Mouse (Mus musculus) spleen, postnatal 4 days (tissue): ENCODE data around the gene Mrpl4.

Source experiments
- DNase-seq, 2 experiments: peaks; one replicate each; pipeline ENCODE4 v3.0.0; 2022; ENCODE audit warnings: low spot score in 2 of 2

Gene Mrpl4

GRCm38 (mm10) chr9:21016331-21017176, 14.0 kb downstream of the Mrpl4 start:
- DNase-seq, result no peak

- no peak for DNase-seq
Observed at GRCm38 (mm10) chr9:21017177-21017575, 14.6 kb downstream of the Mrpl4 start.

GRCm38 (mm10) chr9:21018600-21018999, 16.1 kb downstream of the Mrpl4 start:
- no peak for DNase-seq

DNA sequence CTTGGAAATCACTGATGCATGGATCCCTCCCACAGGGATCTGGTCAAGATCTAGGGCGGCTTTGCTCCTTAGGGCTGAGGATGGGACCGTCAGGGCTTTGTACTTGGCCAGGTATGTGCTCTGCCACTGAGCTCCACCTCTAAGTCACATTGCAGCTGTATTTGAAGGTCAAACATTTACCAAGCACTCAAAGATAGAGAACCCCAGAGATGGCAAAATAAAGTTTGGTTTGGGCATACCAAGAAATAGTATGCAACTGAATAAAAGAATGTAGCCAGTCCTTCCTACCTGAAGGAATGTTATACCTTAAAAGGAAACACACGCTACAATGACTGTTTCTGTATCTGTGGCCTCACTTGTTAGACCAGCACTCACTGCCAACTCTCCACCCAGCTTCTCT, 18.8 kb downstream of the Mrpl4 start:
- DNase-seq, result no peak

DNA sequence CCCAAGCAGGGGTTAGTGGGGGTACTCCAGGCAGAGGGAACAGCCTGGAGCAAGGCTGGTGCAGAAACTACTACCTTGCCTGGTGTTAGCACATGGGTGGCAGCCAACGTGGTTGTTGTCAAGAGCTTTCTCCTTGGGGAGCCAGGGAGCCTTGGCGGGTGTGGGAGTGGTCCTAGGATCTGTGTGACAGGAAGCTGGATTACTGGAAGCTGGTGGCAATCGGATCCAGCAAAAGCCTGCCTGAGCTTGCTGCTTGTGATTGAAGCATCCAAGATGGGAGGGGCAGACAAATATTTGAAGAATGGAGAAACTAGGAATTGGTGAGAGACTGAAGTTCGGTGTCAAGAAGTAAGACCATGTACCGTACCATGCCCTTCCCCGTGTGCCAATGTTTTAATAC, 19.8 kb downstream of the Mrpl4 start:
- no peak for DNase-seq

- DNase-seq, result no peak
Observed at GRCm38 (mm10) chr9:21022726-21023125, 20.2 kb downstream of the Mrpl4 start.

- no peak for DNase-seq
Observed at GRCm38 (mm10) chr9:21025258-21025810, 22.8 kb downstream of the Mrpl4 start.

DNA sequence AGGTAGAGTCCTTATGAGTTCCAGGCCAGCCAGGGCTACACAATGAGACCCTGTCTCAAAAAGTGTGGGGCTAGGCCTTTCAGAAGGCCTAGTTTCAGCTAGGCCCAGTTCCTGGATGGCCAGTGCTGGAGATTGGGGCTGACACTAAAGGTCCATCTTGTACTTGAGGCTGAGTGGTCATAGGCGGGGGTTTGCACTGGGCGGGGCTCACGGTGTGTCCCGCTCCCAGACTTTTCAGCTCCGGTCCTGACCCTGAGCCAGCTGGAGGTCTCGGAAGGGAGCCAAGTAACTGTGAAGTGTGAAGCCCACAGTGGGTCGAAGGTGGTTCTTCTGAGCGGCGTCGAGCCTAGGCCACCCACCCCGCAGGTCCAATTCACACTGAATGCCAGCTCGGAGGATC, 24.3 kb downstream of the Mrpl4 start:
- DNase-seq, result no peak

DNA sequence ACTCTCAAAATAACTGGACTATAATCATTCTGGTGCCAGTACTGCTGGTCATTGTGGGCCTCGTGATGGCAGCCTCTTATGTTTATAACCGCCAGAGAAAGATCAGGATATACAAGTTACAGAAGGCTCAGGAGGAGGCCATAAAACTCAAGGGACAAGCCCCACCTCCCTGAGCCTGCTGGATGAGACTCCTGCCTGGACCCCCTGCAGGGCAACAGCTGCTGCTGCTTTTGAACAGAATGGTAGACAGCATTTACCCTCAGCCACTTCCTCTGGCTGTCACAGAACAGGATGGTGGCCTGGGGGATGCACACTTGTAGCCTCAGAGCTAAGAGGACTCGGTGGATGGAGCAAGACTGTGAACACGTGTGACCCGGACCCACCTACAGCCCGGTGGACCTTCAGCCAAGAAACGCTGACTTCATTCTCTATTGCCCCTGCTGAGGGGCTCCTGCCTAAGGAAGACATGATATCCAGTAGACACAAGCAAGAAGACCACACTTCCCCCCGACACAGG, 25.3 kb downstream of the Mrpl4 start:
- no peak for DNase-seq

GRCm38 (mm10) chr9:21028560-21029110, 26.1 kb downstream of the Mrpl4 start:
- DNase-seq, result no peak

DNA sequence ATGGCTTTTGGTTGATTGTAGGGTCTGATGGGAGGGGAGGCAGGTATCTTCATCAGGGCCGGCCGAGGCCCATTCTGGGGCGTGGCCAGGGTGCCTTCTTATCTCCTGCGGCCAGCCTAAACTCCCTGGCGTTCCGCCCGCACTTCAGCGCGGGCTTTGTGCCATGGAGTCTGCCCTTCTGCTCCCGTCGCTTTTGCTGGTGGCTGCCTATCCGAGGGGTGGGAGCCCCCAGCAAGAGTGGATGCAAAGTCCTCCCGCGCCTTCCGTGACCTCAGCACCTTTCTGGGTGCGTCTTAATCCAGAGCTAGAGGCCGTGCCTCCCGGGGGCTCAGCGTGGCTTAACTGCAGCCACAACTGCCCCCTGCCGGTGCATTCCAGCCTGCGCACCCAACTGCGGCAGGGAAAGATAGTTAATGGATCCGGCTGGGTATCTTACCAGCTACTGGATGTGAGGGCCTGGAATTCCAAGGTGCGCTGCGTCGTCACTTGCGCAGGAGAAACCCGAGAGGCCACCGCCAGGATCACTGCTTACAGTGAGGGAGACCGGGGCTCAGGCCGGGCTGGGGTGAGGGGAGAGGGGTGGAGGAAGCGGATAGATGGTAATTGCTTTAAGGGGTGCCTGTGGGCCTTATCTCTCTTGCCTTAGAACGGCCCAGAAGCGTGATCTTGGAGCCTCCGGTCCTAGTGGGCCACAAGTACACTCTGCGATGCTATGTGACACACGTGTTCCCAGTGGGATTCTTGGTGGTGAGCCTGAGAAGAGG, 26.9 kb downstream of the Mrpl4 start, which contains the start of gene Icam4:
Gene Icam4 (plus strand): TSS at position 83 of the 764 bp plus-strand sequence.
- DNase-seq, result peak; percentile 89 to 95

DNA sequence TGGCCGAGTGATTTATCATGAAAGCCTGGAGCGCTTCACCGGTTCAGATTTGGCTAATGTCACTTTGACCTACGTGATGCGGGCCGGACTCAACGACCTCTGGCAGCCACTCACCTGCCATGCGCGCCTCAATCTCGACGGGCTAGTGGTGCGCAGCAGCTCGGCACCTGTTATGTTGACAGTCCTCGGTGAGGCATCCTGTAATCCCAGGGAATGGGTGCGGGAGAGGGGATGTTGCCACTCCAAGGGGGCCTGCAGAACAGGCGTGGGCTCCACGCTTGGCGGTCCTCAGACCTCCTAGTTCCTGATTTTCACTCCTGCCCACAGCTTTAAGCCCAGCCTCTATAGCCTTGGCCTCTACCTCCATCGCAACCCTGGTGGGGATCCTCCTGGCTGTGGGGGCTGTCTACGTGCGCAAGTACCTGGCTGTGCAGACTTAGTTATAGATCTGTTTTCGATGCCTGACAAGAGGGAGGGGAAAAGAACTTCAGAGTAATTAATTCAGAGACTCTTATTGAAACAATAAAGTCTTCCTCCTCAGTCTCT, 27.6 kb downstream of the Mrpl4 start:
- DNase-seq, result peak; percentile 44 to 80

DNA sequence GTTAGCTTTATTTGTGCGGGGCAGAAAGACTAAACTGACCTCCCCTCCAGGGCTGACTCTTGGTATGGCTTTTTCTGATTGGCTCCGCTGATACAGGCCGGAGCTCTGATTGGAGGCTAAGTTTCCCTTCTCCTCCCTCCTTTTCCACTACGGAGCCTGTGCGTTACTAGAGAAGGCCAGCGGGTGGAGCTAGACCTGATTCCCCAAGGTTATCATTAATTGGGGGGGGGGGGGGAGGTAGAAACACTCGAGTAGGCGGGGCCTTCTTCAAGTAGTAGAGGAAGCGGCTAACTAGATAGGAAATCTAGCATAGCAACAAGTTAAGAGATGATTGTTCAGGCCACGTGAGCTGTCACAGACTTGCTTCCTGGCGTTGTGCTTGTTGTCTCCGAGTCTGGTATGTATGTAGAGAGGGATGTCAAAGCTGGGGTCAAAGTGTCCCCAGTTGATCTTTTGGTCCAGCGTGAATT, 28.3 kb downstream of the Mrpl4 start:
- DNase-seq, result peak; percentile 92 to 93

- peak in 1 of 2 experiments; percentile 65 for DNase-seq
Observed at GRCm38 (mm10) chr9:21031251-21031895, 28.8 kb downstream of the Mrpl4 start.

DNA sequence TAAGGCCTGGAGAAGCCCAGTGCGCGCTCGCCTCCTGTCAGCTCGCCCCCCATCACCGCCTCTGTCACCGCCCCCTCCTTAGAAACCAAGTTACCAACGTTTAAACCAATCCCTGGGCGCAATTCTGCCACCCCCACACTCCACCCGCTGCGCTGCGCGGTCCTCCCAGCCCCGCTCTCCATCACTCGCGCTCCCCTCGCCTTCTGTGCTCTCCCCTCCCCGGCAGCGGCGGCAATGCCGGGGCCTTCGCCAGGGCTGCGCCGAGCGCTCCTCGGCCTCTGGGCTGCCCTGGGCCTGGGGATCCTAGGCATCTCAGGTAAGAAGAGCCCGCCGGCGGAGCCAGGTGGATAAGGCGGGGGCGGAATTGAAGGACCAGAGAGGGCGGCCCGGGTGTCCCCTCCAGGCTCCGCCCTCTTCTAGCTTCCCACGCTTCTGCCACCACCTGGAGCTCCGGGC, 29.4 kb downstream of the Mrpl4 start, which contains the start of gene Icam5:
Gene Icam5 (plus strand): TSS at position 178 of the 456 bp plus-strand sequence.
- peak in 1 of 2 experiments; percentile 55 for DNase-seq

DNA sequence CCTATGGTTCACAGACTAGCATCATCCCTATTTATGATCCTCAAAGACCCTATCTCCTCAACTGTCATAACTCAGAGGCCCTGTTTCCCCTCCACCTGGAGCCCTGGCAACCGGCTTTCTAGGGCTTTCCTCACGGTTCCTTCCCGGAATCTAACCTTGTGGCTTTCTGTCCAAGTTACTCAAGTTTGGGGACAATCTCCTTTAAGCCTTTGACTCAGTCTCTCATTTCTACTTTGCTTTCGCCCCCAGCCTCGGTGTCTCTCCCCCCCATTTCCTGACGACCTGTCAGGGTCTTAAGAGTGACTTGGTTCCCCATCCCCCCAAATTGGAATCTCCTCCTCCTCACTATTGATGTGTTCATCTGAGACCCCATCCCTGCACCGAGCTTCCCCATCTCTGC, 30.0 kb downstream of the Mrpl4 start:
- no peak for DNase-seq

DNA sequence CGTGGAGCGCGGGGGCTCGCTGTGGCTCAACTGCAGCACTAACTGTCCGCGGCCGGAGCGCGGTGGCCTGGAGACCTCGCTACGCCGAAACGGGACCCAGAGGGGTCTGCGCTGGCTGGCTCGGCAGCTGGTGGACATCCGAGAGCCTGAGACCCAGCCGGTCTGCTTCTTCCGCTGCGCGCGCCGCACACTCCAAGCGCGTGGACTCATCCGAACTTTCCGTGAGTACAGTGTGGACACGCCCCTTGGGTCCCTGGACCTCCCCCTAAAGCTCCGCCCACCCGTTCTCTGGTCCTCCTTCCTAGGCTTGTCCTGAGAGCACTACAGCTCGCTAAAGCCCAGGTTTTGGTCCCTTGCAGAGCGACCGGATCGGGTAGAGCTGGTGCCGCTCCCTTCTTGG, 30.6 kb downstream of the Mrpl4 start:
- DNase-seq, result peak; percentile 91 to 92

DNA sequence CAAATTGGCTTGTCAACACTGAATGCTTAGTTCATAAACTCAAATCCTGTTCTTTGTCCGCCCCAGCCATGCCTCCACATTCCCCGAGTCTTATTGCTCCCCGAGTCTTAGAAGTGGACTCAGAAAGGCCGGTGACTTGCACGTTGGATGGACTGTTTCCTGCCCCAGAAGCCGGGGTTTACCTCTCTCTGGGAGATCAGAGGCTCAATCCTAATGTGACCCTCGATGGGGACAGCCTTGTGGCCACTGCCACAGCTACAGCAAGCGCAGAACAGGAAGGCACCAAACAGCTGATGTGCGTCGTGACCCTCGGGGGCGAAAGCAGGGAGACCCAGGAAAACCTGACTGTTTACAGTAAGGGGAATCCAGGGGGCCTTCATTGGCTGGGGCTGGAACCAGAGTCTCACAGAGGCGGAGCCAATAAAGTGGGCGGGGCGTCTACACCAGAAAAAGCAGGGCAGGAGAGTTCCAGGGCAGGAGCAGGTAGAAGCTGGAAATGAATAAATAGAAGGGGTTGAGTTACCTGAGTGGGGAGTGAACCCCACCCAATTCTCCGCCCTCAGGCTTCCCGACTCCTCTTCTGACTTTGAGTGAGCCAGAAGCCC, 32.0 kb downstream of the Mrpl4 start:
- DNase-seq, result no peak

GRCm38 (mm10) chr9:21035586-21035985, 33.0 kb downstream of the Mrpl4 start:
- DNase-seq, result no peak

- no peak for DNase-seq
Observed at GRCm38 (mm10) chr9:21036161-21036560, 33.6 kb downstream of the Mrpl4 start.
